Mouse (Mus musculus): Measurements from ENCODE around the gene Lag3.
A peak's percentile ranks its signal among the peaks of the same experiment; 100 is the strongest.

Lag3 gene

GRCm38 (mm10) chr6:124861266-124861665 lies 50.2 kb downstream of the Lag3 start:
- DNase-seq (ENCODE audit: inconsistent age in 2 of 2, low spot score in 1 of 2) = no peak

- DNase-seq (ENCODE audit: inconsistent age in 2 of 2, low spot score in 1 of 2) = no peak
These were observed 51.0 kb downstream of the Lag3 start for GRCm38 (mm10) chr6:124860511-124860910.

- peak; percentile 84 to 96 for DNase-seq (ENCODE audit: inconsistent age in 2 of 2, low spot score in 1 of 2)
These were observed 51.8 kb downstream of the Lag3 start for GRCm38 (mm10) chr6:124859725-124860124.

GRCm38 (mm10) chr6:124858561-124859318 lies 52.8 kb downstream of the Lag3 start:
- peak in 1 of 2 experiments; percentile 33 for DNase-seq (ENCODE audit: inconsistent age in 2 of 2, low spot score in 1 of 2)

GRCm38 (mm10) chr6:124857840-124858530 lies 53.5 kb downstream of the Lag3 start:
- DNase-seq (ENCODE audit: inconsistent age in 2 of 2, low spot score in 1 of 2) = no peak

GRCm38 (mm10) chr6:124856916-124857839 lies 54.3 kb downstream of the Lag3 start, which contains the start of gene P3h3:
P3h3 (minus strand) TSS chr6:124857752.
- peak; percentile 83 to 92 for DNase-seq (ENCODE audit: inconsistent age in 2 of 2, low spot score in 1 of 2)

- peak in 1 of 2 experiments; percentile 39 for DNase-seq (ENCODE audit: inconsistent age in 2 of 2, low spot score in 1 of 2)
These were observed 55.2 kb downstream of the Lag3 start for GRCm38 (mm10) chr6:124856321-124856720.

- no peak for DNase-seq (ENCODE audit: inconsistent age in 2 of 2, low spot score in 1 of 2)
These were observed 56.9 kb downstream of the Lag3 start for GRCm38 (mm10) chr6:124854647-124855046.
